Mouse (Mus musculus) embryonic fibroblast, embryonic 13.5 days (primary cell): Measurements from ENCODE around the gene Glrx5.

Experiments
- CTCF ChIP-seq: IDR thresholded peaks from 2 replicates; pipeline ENCODE4 v1.5.1; 2011; ENCODE audit warnings: mild to moderate bottlenecking, control low read depth, low read length, moderate library complexity, borderline replicate concordance; ENCODE audit not compliant: insufficient read depth
- POLR2A ChIP-seq: IDR thresholded peaks from 2 replicates; pipeline ENCODE4 v1.6.1; 2011; ENCODE audit warnings: low read depth, mild to moderate bottlenecking, control low read depth, low read length, moderate library complexity

DNA sequence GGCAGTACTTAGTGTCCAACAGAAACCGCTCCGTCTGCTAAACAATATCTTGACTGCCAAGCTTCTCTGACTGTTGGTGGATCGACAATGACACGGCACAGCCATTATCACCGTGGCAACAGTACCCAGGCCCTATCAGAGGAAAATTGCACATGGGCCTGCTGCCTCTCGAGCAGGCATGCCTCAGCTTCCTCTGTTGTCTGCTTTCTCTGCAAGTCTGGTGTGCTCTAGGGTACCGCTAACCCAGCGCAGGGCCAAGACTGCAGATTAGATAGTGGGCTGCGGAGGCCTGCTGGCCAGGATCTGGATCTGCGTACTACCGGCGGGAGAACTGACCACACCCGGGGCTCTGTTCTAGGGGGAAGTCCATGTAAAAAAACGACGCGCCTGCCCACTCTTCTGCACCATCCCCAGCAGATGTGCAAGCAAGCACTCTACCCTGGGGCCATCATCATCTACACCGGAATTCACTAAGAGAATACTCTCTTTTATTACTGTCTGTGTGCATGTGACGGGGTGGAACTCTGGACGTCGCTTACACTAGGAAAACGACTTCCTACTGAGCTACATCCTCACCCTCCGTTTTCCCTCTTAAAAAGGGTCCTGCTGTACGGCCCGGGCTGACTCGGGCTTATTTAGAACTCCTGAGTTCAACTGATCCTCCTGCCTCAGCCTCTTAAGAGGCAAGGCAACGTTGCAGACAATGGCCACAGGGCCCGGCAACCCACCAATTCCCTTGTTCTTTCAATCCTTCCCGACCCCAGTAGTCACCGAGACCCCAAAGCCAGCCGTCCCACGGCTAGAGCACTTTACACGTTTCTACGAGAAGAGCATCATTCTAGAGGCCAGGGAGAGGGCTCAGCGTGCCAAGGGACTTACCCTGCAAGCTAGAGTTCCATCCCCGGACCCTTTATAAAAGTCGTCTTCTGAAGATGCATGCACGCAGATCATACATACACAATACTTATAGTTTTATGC lies 1.1 kb upstream of the Glrx5 start:
- no peak for TF ChIP-seq CTCF
- 0 out of 2 replicates have a peak, but pooled peaks have one; percentile 3 for TF ChIP-seq POLR2A
